Mouse (Mus musculus) gastrocnemius, adult 2 months (tissue): ENCODE measurements around the gene Pdlim4. TPM values are rescaled to one million over a fixed set of nuclear protein-coding genes. Genes with fewer than 3 reads are reported as not detected.
A peak's percentile ranks its signal among the peaks of the same experiment; 100 is the strongest.

ENCODE experiments used
- DNase-seq: peaks from one replicate; pipeline ENCODE4 v3.0.0; 2022
- H3K27ac ChIP-seq: fragments of 200-600 bp; 2 replicates; pipeline ENCODE4 v1.8.1; 2022; ENCODE audit warnings: mild to moderate bottlenecking
- H3K4me3 ChIP-seq: fragments of 200-600 bp; 2 replicates; pipeline ENCODE4 v1.8.1; 2022; ENCODE audit warnings: mild to moderate bottlenecking, moderate library complexity
- CTCF ChIP-seq: fragments of 200-600 bp; IDR thresholded peaks from 2 replicates; pipeline ENCODE4 v1.8.1; 2022; ENCODE audit warnings: antibody characterized with exemption, mild to moderate bottlenecking, moderate library complexity
- intact Hi-C: fragments of 180-260 bp; cut with DNase I; formaldehyde crosslinking; loops from one replicate; pipeline ENCODE4 v1.15.1; 2025
- long read RNA-seq, 2 experiments: library from polyadenylated mRNA; stranded (forward); transcript quantifications; one replicate each; pipeline ENCODE4 v2.0.0; 2021
- total RNA-seq, 2 experiments: library from RNA; stranded (reverse); gene quantifications; 2 replicates each; pipeline ENCODE4 v1.2.3; 2021

Gene Pdlim4
- total RNA-seq, result 1 to 10 TPM; 4.7 to 7.9 TPM
- long read RNA-seq, experiment 1, transcript Pdlim4-201 (7 exons, 1,182 nt), result major isoform, 8 of 9 reads
- long read RNA-seq, experiment 1, partial matches to known transcripts, result 0 of 9 reads
- long read RNA-seq, experiment 1, other reads (novel, unspliced or antisense), result 1 of 9 reads
- long read RNA-seq, experiment 2, transcript Pdlim4-201 (7 exons, 1,182 nt), result major isoform, 5 of 5 reads
- long read RNA-seq, experiment 2, partial matches to known transcripts, result 0 of 5 reads
- long read RNA-seq, experiment 2, other reads (novel, unspliced or antisense), result 0 of 5 reads

- H3K4me3 ChIP-seq, result peak within 1 kb of the TSS; percentile 85
- H3K27ac ChIP-seq, result peak within 1 kb of the TSS; percentile 90
- DNase-seq, result peak; percentile 77
- no peak for TF ChIP-seq CTCF
- intact Hi-C loops, result no loop called here
Observed at GRCm38 (mm10) chr11:54068520-54069371, at the start of gene Pdlim4. Gene Pdlim4 (minus strand): TSS chr11:54069014.

- intact Hi-C loops, result loop anchor here (10.0 kb wide), 2 partner anchors 318 to 408 kb away; partner anchors contain the start of genes Fnip1 and Rapgef6
- Histone ChIP-seq H3K4me3 (no peak overlapping the region), H3K27ac (no peak overlapping the region)
- DNase-seq, result no peak
- TF ChIP-seq CTCF, result no peak
Observed at GRCm38 (mm10) chr11:54117096-54117495, 48.3 kb upstream of the Pdlim4 start.

GRCm38 (mm10) chr11:54116406-54116805 lies 47.6 kb upstream of the Pdlim4 start:
- H3K4me3 ChIP-seq, result no peak overlapping the region
- TF ChIP-seq CTCF, result no peak
- DNase-seq, result peak; percentile 33
- intact Hi-C loops, result loop anchor here (10.0 kb wide), 2 partner anchors 318 to 408 kb away; partner anchors contain the start of genes Fnip1 and Rapgef6
- peak overlapping the region; percentile 91 for H3K27ac ChIP-seq

GRCm38 (mm10) chr11:54115911-54116310 lies 47.1 kb upstream of the Pdlim4 start:
- intact Hi-C loops, result loop anchor here (10.0 kb wide), 2 partner anchors 319 to 409 kb away; partner anchors contain the start of genes Fnip1 and Rapgef6
- peak overlapping the region; percentile 91 for H3K27ac ChIP-seq
- peak; percentile 21 for DNase-seq
- TF ChIP-seq CTCF, result no peak
- no peak overlapping the region for H3K4me3 ChIP-seq

- H3K27ac ChIP-seq, result peak overlapping the region; percentile 91
- intact Hi-C loops, result loop anchor here (10.0 kb wide), 2 partner anchors 320 to 410 kb away; partner anchors contain the start of genes Fnip1 and Rapgef6
- TF ChIP-seq CTCF, result no peak
- 0 out of 2 replicates have a peak overlapping the region, but pooled peaks have one; percentile 6 for H3K4me3 ChIP-seq
- DNase-seq, result peak; percentile 32
Observed at GRCm38 (mm10) chr11:54115301-54115700, 46.5 kb upstream of the Pdlim4 start.

- no peak for TF ChIP-seq CTCF
- Histone ChIP-seq H3K4me3 (no peak overlapping the region), H3K27ac (peak overlapping the region; percentile 91)
- DNase-seq, result peak; percentile 59
- intact Hi-C loops, result loop anchor here (10.0 kb wide), 2 partner anchors 320 to 410 kb away; partner anchors contain the start of genes Fnip1 and Rapgef6
Observed at GRCm38 (mm10) chr11:54114746-54115145, 45.9 kb upstream of the Pdlim4 start.

GRCm38 (mm10) chr11:54113352-54113751 lies 44.5 kb upstream of the Pdlim4 start:
- intact Hi-C loops, result loop anchor here (10.0 kb wide), 2 partner anchors 321 to 411 kb away; partner anchors contain the start of genes Fnip1 and Rapgef6
- TF ChIP-seq CTCF, result no peak
- peak; percentile 58 for DNase-seq
- H3K27ac ChIP-seq, result peak overlapping the region; percentile 91
- peak overlapping the region; percentile 61 for H3K4me3 ChIP-seq

GRCm38 (mm10) chr11:54112920-54113319 lies 44.1 kb upstream of the Pdlim4 start:
- intact Hi-C loops, result loop anchor here (10.0 kb wide), 2 partner anchors 322 to 412 kb away; partner anchors contain the start of genes Fnip1 and Rapgef6
- H3K4me3 ChIP-seq, result peak overlapping the region; percentile 61
- H3K27ac ChIP-seq, result peak overlapping the region; percentile 91
- no peak for TF ChIP-seq CTCF
- peak; percentile 98 for DNase-seq

GRCm38 (mm10) chr11:54111976-54112741 lies 43.3 kb upstream of the Pdlim4 start:
- Histone ChIP-seq H3K4me3 (peak overlapping the region; percentile 61), H3K27ac (peak overlapping the region; percentile 91)
- intact Hi-C loops, result loop anchor here (10.0 kb wide), 2 partner anchors 323 to 413 kb away; partner anchors contain the start of genes Fnip1 and Rapgef6
- peak; percentile 80 for DNase-seq
- TF ChIP-seq CTCF, result no peak

- TF ChIP-seq CTCF, result no peak
- no peak overlapping the region for H3K4me3 ChIP-seq
- intact Hi-C loops, result loop anchor here (10.0 kb wide), 2 partner anchors 324 to 414 kb away; partner anchors contain the start of genes Fnip1 and Rapgef6
- 0 out of 2 replicates have a peak overlapping the region, but pooled peaks have one; percentile 10 for H3K27ac ChIP-seq
- DNase-seq, result peak; percentile 15
Observed at GRCm38 (mm10) chr11:54111291-54111690, 42.5 kb upstream of the Pdlim4 start.

- no peak for TF ChIP-seq CTCF
- intact Hi-C loops, result no loop called here
- peak overlapping the region; percentile 77 for H3K27ac ChIP-seq
- DNase-seq, result peak; percentile 60
- no peak overlapping the region for H3K4me3 ChIP-seq
Observed at GRCm38 (mm10) chr11:54108894-54109293, 40.1 kb upstream of the Pdlim4 start.
